Mouse (Mus musculus) ES-E14 (cell line): ENCODE data around the gene Zan. TPM values are rescaled to one million over a fixed set of nuclear protein-coding genes. Genes with fewer than 3 reads are reported as not detected.
A peak's percentile ranks its signal among the peaks of the same experiment; 100 is the strongest.

Source experiments
- DNase-seq: peaks from one replicate; pipeline ENCODE4 v3.0.0-alpha.2; 2013; ENCODE audit warnings: low read depth, low spot score
- H3K27ac ChIP-seq: 2 replicates; pipeline ENCODE4 v1.5.1; 2012; ENCODE audit warnings: low read depth, mild to moderate bottlenecking, low read length, moderate library complexity, mixed read lengths; ENCODE audit not compliant: poor library complexity, insufficient read depth, severe bottlenecking
- H3K36me3 ChIP-seq: 2 replicates; pipeline ENCODE4 v1.6.1; 2012; ENCODE audit warnings: mild to moderate bottlenecking, low read length, moderate library complexity, mixed read lengths; ENCODE audit not compliant: control insufficient read depth, poor library complexity, insufficient read depth, severe bottlenecking
- H3K4me1 ChIP-seq, 2 experiments: fragments of 150-350 bp in 1 of 2; sonication (generic) in 1 of 2; 2 replicates each; pipeline ENCODE4 v1.6.1; 2012; ENCODE audit warnings: low read length in 2 of 2, mild to moderate bottlenecking in 1 of 2, mixed read lengths in 1 of 2; ENCODE audit not compliant: control insufficient read depth in 2 of 2, insufficient read depth in 2 of 2, poor library complexity in 1 of 2
- H3K4me3 ChIP-seq, 2 experiments: fragments of 150-350 bp in 1 of 2; sonication (generic) in 1 of 2; 2 replicates each; pipeline ENCODE4 v1.5.1; 2012; ENCODE audit warnings: low read length in 2 of 2, low read depth in 1 of 2, mild to moderate bottlenecking in 1 of 2, mixed read lengths in 1 of 2; ENCODE audit not compliant: insufficient read depth in 1 of 2, poor library complexity in 1 of 2, severe bottlenecking in 1 of 2
- H3K9ac ChIP-seq: 2 replicates; pipeline ENCODE4 v1.6.1; 2012; ENCODE audit warnings: low read depth, mild to moderate bottlenecking, low read length, mixed read lengths; ENCODE audit not compliant: poor library complexity, insufficient read depth, severe bottlenecking
- H3K9me3 ChIP-seq: fragments of 150-350 bp; sonication (generic); 2 replicates; pipeline ENCODE4 v1.6.1; 2012; ENCODE audit warnings: low read depth, mild to moderate bottlenecking, low read length; ENCODE audit not compliant: control insufficient read depth, insufficient read depth
- CHD2 ChIP-seq: IDR thresholded peaks from 2 replicates; pipeline ENCODE4 v1.6.1; 2014; ENCODE audit warnings: mild to moderate bottlenecking, low read depth, low read length, inconsistent platforms
- HCFC1 ChIP-seq: IDR thresholded peaks from 2 replicates; pipeline ENCODE4 v1.6.1; 2012; ENCODE audit warnings: low read length, inconsistent platforms, borderline replicate concordance; ENCODE audit not compliant: insufficient read depth
- MAFK ChIP-seq: IDR thresholded peaks from 2 replicates; pipeline ENCODE4 v1.6.1; 2014; ENCODE audit warnings: mild to moderate bottlenecking, low read depth, low read length, inconsistent platforms; ENCODE audit not compliant: insufficient read depth
- ZC3H11A ChIP-seq: IDR thresholded peaks from 2 replicates; pipeline ENCODE4 v1.6.1; 2012; ENCODE audit warnings: low read depth, mild to moderate bottlenecking, inconsistent platforms, low read length, borderline replicate concordance
- ZNF384 ChIP-seq: IDR thresholded peaks from 2 replicates; pipeline ENCODE4 v1.6.1; 2012; ENCODE audit warnings: low read depth, low read length, inconsistent platforms
- in situ Hi-C, 2 experiments: fragments of 600-800 bp; cut with MboI; formaldehyde crosslinking; loops; one replicate each; pipeline ENCODE4 v1.15.1; 2025; ENCODE audit warnings: low sequenced_read_pairs in 2 of 2, inconsistent platforms in 1 of 2; ENCODE audit not compliant: unreplicated experiment in 2 of 2
- total RNA-seq: library from RNA; depleted of rRNA; stranded (reverse); fragments of 300-350 nt; gene quantifications from 2 replicates; pipeline ENCODE4 v1.2.3, GENCODE M21; 2012

Gene Zan
- total RNA-seq, 1 experiment: 2.6 TPM

GRCm38 (mm10) chr5:137383441-137383840 is 93.4 kb downstream of the Zan start:
- in situ Hi-C loops: no loop called here
- no peak overlapping the region for H3K27ac ChIP-seq
- no peaks in the 10 kb centered on the region for H3K4me1 ChIP-seq
- TF ChIP-seq ZNF384 (no peak), MAFK (no peak), ZC3H11A (no peak), HCFC1 (no peak), CHD2 (no peak)
- H3K4me3 ChIP-seq: no peak overlapping the region
- DNase-seq: no peak
- H3K9ac ChIP-seq: no peak overlapping the region
- H3K36me3 ChIP-seq: no peaks in the 10 kb centered on the region
- H3K9me3 ChIP-seq: no peaks in the 10 kb centered on the region

- peak; percentile 75 for DNase-seq
- H3K9ac ChIP-seq: no peak overlapping the region
- in situ Hi-C loops: no loop called here
- TF ChIP-seq MAFK: no peak
- no peak for TF ChIP-seq CHD2
- no peak for TF ChIP-seq ZNF384
- TF ChIP-seq ZC3H11A: peak; percentile 38; the same call in 1 of the 2 replicates
- no peak for TF ChIP-seq HCFC1
- no peak overlapping the region for H3K4me3 ChIP-seq
- no peaks in the 10 kb centered on the region for H3K36me3 ChIP-seq
- H3K27ac ChIP-seq: no peak overlapping the region
- peaks cover 5% of the 10 kb centered on the region in 2 experiments; a peak in 3 of 4 replicates for H3K4me1 ChIP-seq
- H3K9me3 ChIP-seq: no peaks in the 10 kb centered on the region
These were observed 95.7 kb downstream of the Zan start for GRCm38 (mm10) chr5:137381152-137381551.

- H3K4me3 ChIP-seq: no peak overlapping the region
- H3K36me3 ChIP-seq: peaks cover 11% of the 10 kb centered on the region; the same call in 1 of the 2 replicates
- H3K9me3 ChIP-seq: no peaks in the 10 kb centered on the region
- DNase-seq: no peak
- H3K9ac ChIP-seq: no peak overlapping the region
- no peak for TF ChIP-seq HCFC1
- TF ChIP-seq ZC3H11A: no peak
- no peak for TF ChIP-seq MAFK
- no peak for TF ChIP-seq ZNF384
- no peak for TF ChIP-seq CHD2
- in situ Hi-C loops: no loop called here
- H3K27ac ChIP-seq: no peak overlapping the region
- H3K4me1 ChIP-seq: peaks cover 5 to 23% of the 10 kb centered on the region in 2 experiments
These were observed 99.3 kb downstream of the Zan start for GRCm38 (mm10) chr5:137377603-137378002.

GRCm38 (mm10) chr5:137377176-137377575 is 99.7 kb downstream of the Zan start:
- no peak for TF ChIP-seq MAFK
- TF ChIP-seq CHD2: no peak
- peak; percentile 81 for TF ChIP-seq ZNF384
- TF ChIP-seq ZC3H11A: no peak
- no peak for TF ChIP-seq HCFC1
- Histone ChIP-seq H3K36me3 (peaks cover 15% of the 10 kb centered on the region), H3K4me3 (no peak overlapping the region), H3K9ac (no peak overlapping the region; the same call in 1 of the 2 replicates), H3K27ac (no peak overlapping the region), H3K9me3 (no peaks in the 10 kb centered on the region), H3K4me1 (peaks cover 5 to 23% of the 10 kb centered on the region in 2 experiments)
- in situ Hi-C loops: no loop called here
- DNase-seq: no peak
